Mouse (Mus musculus) mouse trophoblast stem cell (cell line): ENCODE data around the gene Zfyve21.

ENCODE experiments used
- in situ Hi-C, 2 experiments: fragments of 300-500 bp; cut with MseI, MboI; formaldehyde crosslinking; loops; 2 replicates in 1 of 2; 3 replicates in 1 of 2; pipeline ENCODE4 v1.15.1; 2025

Gene Zfyve21

GRCm38 (mm10) chr12:111800459-111801183 lies 13.3 kb upstream of the Zfyve21 start:
- in situ Hi-C loops = no loop called here

DNA sequence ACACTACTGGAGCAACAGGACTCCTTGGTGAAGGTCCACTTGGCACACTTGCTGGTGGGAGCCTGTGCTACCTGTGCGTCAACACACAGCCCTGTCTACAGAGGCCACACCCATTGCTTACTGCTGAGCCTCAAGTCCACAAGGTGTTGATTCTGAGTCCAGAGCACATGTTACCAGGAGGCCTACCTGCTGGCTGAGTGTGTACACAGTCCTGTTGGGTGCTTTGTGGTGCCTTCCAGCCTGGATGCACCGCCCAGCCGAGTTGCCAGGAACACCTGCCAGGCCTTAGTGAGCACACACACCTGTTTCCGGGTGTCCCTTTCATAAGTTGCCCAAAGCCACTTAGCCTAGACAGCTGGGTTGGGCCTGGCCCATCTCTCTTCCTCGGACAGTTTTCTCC lies 10.4 kb upstream of the Zfyve21 start:
- in situ Hi-C loops = no loop called here

GRCm38 (mm10) chr12:111808775-111809174 lies 5.2 kb upstream of the Zfyve21 start:
- in situ Hi-C loops = no loop called here

- in situ Hi-C loops = no loop called here
These were observed 4.2 kb upstream of the Zfyve21 start for GRCm38 (mm10) chr12:111809762-111810161.

DNA sequence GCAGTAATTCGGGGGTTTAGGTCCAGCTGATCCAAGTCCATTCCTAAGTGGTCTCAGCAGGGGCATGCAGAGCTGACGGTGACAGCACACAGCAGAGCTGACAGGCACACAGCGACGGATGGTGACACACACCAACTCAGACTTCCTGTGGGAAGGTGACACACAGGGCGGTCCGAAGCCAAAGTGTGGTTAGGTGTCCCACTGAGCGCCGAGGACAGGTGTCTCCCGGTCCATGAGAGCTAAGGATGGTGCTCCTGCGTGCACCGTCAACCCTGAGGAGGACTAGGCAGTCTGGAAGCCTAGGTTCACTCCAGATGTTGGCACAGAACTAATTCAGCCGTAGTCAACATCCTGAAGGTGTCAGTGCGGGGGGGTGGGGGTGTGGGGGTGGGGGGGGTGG lies 1.9 kb upstream of the Zfyve21 start:
- in situ Hi-C loops = no loop called here

DNA sequence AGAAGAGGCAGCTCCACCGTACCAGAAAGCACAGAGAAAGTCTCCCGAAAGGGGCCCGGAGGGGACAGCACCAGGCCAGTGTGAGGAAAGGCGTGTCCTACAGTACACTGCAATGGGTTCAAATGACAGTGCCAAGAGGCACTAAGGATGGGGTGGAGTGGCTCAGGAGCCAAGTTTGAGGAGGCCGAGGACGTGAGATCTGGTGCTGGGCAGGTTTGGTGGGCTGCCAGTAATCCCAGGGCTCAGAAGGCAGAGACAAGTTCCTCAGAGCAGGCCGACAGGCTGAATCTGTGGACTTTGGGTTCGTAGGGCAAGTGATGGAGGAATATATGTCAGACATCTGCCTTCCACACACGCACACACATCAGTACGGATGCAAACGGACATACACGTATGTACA lies 1.4 kb upstream of the Zfyve21 start:
- in situ Hi-C loops = no loop called here

- in situ Hi-C loops = no loop called here
These were observed 732 bp upstream of the Zfyve21 start for GRCm38 (mm10) chr12:111813111-111813765.

DNA sequence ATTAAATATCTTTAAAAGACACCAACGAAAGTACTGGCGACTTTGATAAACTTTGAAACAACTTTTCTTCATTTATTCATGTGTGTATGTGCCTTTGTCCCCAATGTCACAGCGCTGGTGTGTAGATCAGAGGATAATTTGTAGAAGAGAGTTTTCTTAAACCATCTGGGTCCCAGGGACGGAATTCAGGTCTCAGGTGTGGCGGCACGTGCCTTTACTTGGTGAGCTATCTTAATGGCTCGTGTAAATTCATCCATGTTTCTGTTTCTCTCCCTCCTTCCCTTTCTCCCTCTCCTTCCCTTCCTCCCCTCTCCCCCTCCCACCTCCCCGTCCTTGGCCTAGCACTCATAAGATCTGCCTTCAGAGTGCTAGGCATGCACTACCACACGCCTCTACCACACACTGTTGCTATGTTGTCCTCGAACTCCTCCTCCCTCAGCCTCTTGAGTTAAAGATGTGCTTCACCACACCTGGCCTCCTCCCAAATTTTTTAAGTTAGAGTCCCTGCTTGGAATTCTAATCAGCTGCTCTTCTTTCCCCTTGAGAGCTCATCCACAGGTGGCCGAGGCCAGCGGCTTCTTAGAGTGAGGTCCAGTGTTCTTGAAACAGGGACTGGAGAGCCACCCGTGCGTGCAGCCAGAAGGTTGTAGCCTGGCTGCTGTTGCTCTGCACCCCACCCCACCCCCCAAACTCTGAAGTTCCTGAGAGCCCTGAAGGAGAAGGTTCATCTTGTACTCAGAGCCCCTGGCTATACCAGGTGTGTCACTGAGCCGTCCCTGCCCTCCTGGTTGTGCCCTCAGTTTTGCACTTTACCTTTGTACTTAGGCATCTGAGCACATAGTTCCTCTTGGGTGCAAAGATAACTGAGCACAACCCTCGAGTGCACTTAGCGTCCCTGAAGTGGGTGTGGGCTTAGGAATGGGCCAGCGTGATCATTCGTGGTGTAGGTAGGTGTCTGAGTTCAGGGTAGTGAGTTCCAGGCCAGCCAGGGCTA lies 1.1 kb downstream of the Zfyve21 start:
- in situ Hi-C loops = no loop called here

DNA sequence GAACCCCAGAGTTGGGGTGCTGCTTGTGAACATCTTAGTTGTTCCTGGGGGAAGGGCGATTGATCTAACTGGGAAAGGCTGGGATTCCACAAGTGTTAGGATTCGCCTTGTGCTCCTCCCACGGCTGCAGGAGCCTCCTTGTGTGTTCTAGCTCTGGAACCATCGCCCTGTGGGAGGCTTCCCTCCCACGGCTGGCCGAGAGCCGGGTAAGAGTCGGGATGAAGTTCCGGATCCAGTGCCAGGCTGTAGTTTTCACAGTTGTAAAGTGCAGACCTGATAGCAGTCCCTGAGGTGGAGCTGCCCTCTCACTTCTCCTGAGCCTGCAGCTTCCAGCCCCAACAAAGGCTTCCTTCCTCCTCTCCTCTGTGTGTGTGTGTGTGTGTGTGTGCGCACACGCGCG lies 2.6 kb downstream of the Zfyve21 start:
- in situ Hi-C loops = no loop called here

DNA sequence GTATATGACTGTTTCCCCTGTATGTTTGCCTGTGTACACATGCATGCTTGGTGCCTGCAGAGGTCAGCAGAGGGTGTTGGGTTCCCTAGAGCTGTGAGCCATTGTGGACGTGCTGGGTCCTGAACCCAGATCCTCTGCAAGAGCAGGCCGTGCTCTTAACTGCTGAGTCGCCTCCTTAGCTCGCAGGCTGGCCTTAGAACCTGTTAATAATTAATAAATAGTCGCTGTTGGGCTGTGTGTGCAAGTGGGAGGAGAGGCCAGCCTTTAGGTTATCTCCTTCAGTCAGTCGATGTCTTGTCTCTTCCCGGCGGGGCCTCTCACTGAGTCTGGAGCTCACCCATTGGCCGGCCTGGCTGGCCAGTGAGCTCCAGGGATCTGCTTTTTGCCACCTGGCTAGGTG lies 3.0 kb downstream of the Zfyve21 start:
- in situ Hi-C loops = no loop called here

DNA sequence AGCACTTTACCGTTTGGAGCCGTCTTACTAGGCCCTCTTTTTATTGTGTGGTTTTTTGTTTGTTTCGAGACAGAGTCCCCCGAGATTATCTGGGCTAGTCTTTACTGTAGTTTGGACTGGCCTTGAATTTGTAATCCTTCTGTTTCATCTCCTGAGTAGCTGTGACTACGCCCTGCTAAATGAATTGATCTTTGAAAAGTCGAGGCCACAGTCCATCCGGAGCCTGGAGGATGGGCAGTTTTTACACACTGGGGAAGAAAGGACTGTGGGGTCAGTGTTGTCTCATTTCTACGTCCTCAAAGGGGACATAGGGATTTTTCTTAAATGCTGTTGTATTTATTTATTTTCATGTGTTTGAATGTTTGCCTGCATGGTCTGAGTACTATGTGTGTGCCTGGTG lies 4.0 kb downstream of the Zfyve21 start:
- in situ Hi-C loops = no loop called here

GRCm38 (mm10) chr12:111819936-111820335 lies 6.0 kb downstream of the Zfyve21 start:
- in situ Hi-C loops = no loop called here

DNA sequence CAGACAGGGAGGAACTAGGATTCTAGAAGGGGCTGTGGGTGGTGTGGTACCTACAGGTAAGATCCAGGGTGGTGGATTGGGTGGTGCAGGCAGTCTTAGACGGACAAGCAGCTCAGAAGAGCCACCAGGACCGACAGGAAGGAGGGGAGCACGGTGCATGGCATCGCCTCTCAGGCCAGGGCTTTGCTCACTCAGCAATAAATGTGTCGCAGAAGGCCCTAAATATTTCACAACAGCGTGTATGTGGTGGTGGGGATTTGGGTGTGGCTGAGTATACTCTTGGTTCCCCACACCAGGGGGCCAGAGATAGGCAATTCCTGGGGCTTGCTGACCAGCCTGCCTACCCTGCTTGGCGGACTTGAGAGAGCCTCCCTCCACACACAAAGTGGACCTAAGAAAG lies 6.7 kb downstream of the Zfyve21 start:
- in situ Hi-C loops = no loop called here

GRCm38 (mm10) chr12:111821931-111822330 lies 8.0 kb downstream of the Zfyve21 start:
- in situ Hi-C loops = no loop called here

GRCm38 (mm10) chr12:111827556-111827955 lies 13.6 kb downstream of the Zfyve21 start:
- in situ Hi-C loops = no loop called here

DNA sequence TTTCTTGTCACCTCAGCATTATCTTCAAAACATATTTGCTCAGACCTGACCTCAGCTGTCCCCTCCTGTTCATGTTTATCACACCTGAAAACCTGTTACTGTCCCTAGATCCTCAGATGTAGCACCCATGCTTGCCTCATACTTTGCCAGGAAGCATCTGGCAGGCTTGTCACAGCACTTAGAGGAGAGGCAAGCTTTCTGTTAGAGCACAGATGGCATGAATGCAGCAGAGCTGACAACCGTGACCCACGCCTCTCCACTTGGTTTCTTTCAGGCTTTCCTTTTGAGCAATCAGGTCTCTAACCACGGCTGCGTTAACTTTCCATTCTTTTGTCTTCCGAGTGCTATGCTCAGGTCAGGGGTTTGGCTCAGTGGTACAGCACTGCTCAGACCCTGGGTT lies 15.5 kb downstream of the Zfyve21 start:
- in situ Hi-C loops = no loop called here

DNA sequence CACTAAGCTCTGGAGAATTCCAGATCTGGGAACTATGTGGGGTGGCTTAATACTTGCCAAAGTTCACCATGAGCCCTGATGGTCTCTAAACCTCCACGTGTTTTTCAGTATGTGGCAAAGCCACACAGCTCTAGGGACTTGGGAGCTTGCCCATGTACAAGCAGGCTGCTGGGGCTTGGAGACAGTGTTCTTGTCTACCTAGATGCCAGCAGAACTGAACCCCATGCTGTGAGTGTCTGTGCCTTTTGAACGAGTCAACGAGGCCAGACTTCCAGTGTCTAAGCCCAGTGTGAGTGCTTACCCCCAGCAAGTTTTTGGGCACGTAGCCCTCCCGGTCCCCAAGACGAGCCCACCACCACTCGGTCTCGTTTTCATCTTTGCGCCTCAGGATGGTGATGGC lies 16.0 kb downstream of the Zfyve21 start:
- in situ Hi-C loops = no loop called here

DNA sequence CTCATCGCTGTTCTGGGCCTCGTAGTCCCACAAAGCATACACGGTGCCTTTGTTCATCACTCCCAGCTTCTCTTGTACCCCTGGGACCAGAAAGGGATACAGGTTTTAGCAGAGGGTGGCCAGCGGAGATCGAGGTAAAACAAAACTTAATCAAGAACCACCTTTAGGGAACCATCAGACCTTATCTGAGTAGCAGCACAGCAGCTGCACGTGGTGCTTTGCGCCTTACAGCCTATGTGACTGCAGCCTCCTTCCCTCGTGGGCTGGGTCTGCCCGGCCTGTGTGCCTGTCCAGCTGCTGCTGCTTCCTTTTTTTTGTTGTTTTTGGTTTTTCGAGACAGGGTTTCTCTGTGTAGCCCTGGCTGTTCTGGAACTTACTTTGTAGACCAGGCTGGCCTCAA lies 16.4 kb downstream of the Zfyve21 start:
- in situ Hi-C loops = no loop called here

- in situ Hi-C loops = no loop called here
These were observed 18.7 kb downstream of the Zfyve21 start for GRCm38 (mm10) chr12:111832643-111833042.

GRCm38 (mm10) chr12:111833457-111833856 lies 19.5 kb downstream of the Zfyve21 start:
- in situ Hi-C loops = no loop called here

GRCm38 (mm10) chr12:111842565-111843433 lies 28.8 kb downstream of the Zfyve21 start:
- in situ Hi-C loops = no loop called here
